Mouse (Mus musculus) liver, adult (tissue): ENCODE results near the gene Ly6g5c.

Source experiments
- GATA4 ChIP-seq: IDR thresholded peaks from 2 replicates; pipeline ENCODE4 v1.6.1; 2014; ENCODE audit warnings: mild to moderate bottlenecking, low read length; ENCODE audit not compliant: insufficient replicate concordance

The Ly6g5c gene

GRCm38 (mm10) chr17:35121143-35121799, 13.2 kb downstream of the Ly6g5c start, which contains the start of gene Gpank1:
Gene Gpank1, plus strand, starts transcription at chr17:35121455.
- TF ChIP-seq GATA4, result no peak

- no peak for TF ChIP-seq GATA4
Measured at GRCm38 (mm10) chr17:35121871-35122303, 13.8 kb downstream of the Ly6g5c start, which contains the start of gene Csnk2b. Gene Csnk2b, minus strand, starts transcription at chr17:35122053.

GRCm38 (mm10) chr17:35125081-35125480, 17.0 kb downstream of the Ly6g5c start:
- TF ChIP-seq GATA4, result no peak

- TF ChIP-seq GATA4, result no peak
Measured at GRCm38 (mm10) chr17:35125578-35125977, 17.5 kb downstream of the Ly6g5c start.

- TF ChIP-seq GATA4, result peak; percentile 32; the same call in 1 of the 2 replicates
Measured at GRCm38 (mm10) chr17:35126206-35126611, 18.1 kb downstream of the Ly6g5c start, which contains the start of gene D17H6S53E. Gene D17H6S53E, plus strand, starts transcription at chr17:35126373.

GRCm38 (mm10) chr17:35127017-35127416, 18.9 kb downstream of the Ly6g5c start:
- TF ChIP-seq GATA4, result no peak

GRCm38 (mm10) chr17:35128996-35129395, 20.9 kb downstream of the Ly6g5c start:
- TF ChIP-seq GATA4, result no peak

- TF ChIP-seq GATA4, result no peak
Measured at GRCm38 (mm10) chr17:35131038-35131437, 23.0 kb downstream of the Ly6g5c start.

- no peak for TF ChIP-seq GATA4
Measured at GRCm38 (mm10) chr17:35131500-35132173, 23.6 kb downstream of the Ly6g5c start, which contains the start of gene Apom. Gene Apom, minus strand, starts transcription at chr17:35132050.

GRCm38 (mm10) chr17:35132174-35132560, 24.1 kb downstream of the Ly6g5c start:
- no peak for TF ChIP-seq GATA4

- TF ChIP-seq GATA4, result no peak
Measured at GRCm38 (mm10) chr17:35133517-35133916, 25.4 kb downstream of the Ly6g5c start.

GRCm38 (mm10) chr17:35134801-35135590, 26.9 kb downstream of the Ly6g5c start, which contains the start of gene Bag6:
Gene Bag6, plus strand, starts transcription at chr17:35135178.
- TF ChIP-seq GATA4, result peak; percentile 47; the same call in 1 of the 2 replicates

- no peak for TF ChIP-seq GATA4
Measured at GRCm38 (mm10) chr17:35135591-35136320, 27.7 kb downstream of the Ly6g5c start.

- no peak for TF ChIP-seq GATA4
Measured at GRCm38 (mm10) chr17:35139269-35139668, 31.2 kb downstream of the Ly6g5c start.
